17 mouse cellular contexts compared by ENCODE assay signal in genomic region chr5:122917982-122918711, GRCm38 (mm10).
DNase-seq lines count a peak whose midpoint lies in the region; ATAC-seq and TF ChIP-seq lines count a peak whose summit lies in the region.
"Had no signal": no experiment of that assay in that cellular context is flagged by ENCODE, and none has a peak within 500 bp of the region (broad histone marks: within the 10 kb centered on the region; RNA-seq: fewer than 3 reads in every experiment).

No protein-coding gene starts in this region.

- WGBS in hindbrain, embryonic 11.5 days: 55% methylated on average over 7 of the region's 7 CpGs
- 65% methylated on average over 7 of the region's 7 CpGs for WGBS in hindbrain, embryonic 14.5 days
- WGBS in neural tube, embryonic 15.5 days: 51% methylated on average over 7 of the region's 7 CpGs
- 25% methylated on average over 7 of the region's 7 CpGs for WGBS in embryonic facial prominence, embryonic 13.5 days

- H3K9ac ChIP-seq in hindbrain, embryonic 11.5 days (ENCODE audit: low read depth, low read length): no peak overlapping the region
- no peak overlapping the region for H3K9ac ChIP-seq in hindbrain, embryonic 14.5 days
- no peak overlapping the region for H3K9ac ChIP-seq in neural tube, embryonic 15.5 days (replicated peaks)
- H3K9ac ChIP-seq in embryonic facial prominence, embryonic 13.5 days: 0 out of 2 replicates have a peak overlapping the region, but pooled peaks have one; percentile 27
- H3K9ac ChIP-seq: heart, embryonic 15.5 days; hindbrain, embryonic 13.5 days; intestine, embryonic 15.5 days had no signal

- TF ChIP-seq CTCF in layer of hippocampus, adult 2 months (conservative IDR thresholded peaks at IDR 0.05): no peak

- H3K4me2 ChIP-seq in hindbrain, embryonic 11.5 days (replicated peaks; ENCODE audit: low read depth, low read length): no peak overlapping the region
- no peak overlapping the region for H3K4me2 ChIP-seq in hindbrain, embryonic 14.5 days (replicated peaks)
- no peak overlapping the region for H3K4me2 ChIP-seq in neural tube, embryonic 15.5 days
- H3K4me2 ChIP-seq in embryonic facial prominence, embryonic 13.5 days: no peak overlapping the region
- H3K4me2 ChIP-seq: heart, embryonic 15.5 days; hindbrain, embryonic 13.5 days; intestine, embryonic 15.5 days had no signal

- H3K27me3 ChIP-seq in hindbrain, embryonic 11.5 days (ENCODE audit: control insufficient read depth, insufficient read depth, low read length): no peaks in the 10 kb centered on the region
- no peaks in the 10 kb centered on the region for H3K27me3 ChIP-seq in hindbrain, embryonic 14.5 days (ENCODE audit: control insufficient read depth, insufficient read depth, low read length)
- H3K27me3 ChIP-seq in neural tube, embryonic 15.5 days (replicated peaks): no peaks in the 10 kb centered on the region
- H3K27me3 ChIP-seq in embryonic facial prominence, embryonic 13.5 days: no peaks in the 10 kb centered on the region
- H3K27me3 ChIP-seq: CH12.LX; heart, embryonic 15.5 days; hindbrain, embryonic 13.5 days; intestine, embryonic 15.5 days had no signal

- ATAC-seq in hindbrain, embryonic 11.5 days (ENCODE audit: low FRiP score): no peak
- ATAC-seq in hindbrain, embryonic 14.5 days (ENCODE audit: low FRiP score): no peak
- no peak for ATAC-seq in neural tube, embryonic 15.5 days (ENCODE audit: low FRiP score)
- no peak for ATAC-seq in embryonic facial prominence, embryonic 13.5 days (ENCODE audit: insufficient number of reproducible peaks, insufficient read depth, low FRiP score, low TSS enrichment, low read depth)
- ATAC-seq: intestine, embryonic 15.5 days had no signal

- peak; percentile 9 for DNase-seq in hindbrain, embryonic 11.5 days (ENCODE audit: low spot score)
- DNase-seq in hindbrain, embryonic 14.5 days (ENCODE audit: low spot score): no peak
- DNase-seq in neural tube, embryonic 10.5 days (ENCODE audit: extremely low spot score, low spot score): peak; percentile 34
- DNase-seq in gastrocnemius, postnatal 14 days: no peak
- DNase-seq in layer of hippocampus, adult 2 months (ENCODE audit: low spot score in 2 of 2): no peak
- DNase-seq in right cerebral cortex, postnatal 14 days: no peak
- DNase-seq: cerebellum, adult 2 months; cerebellum, postnatal 36 days; gastrocnemius, postnatal 10 days; heart, adult 18-20 months; lung, adult 2 months had no signal

- H3K4me3 ChIP-seq in hindbrain, embryonic 11.5 days (ENCODE audit: low read depth, low read length): no peak overlapping the region
- no peak overlapping the region for H3K4me3 ChIP-seq in hindbrain, embryonic 14.5 days (replicated peaks; ENCODE audit: low read length)
- H3K4me3 ChIP-seq in neural tube, embryonic 15.5 days (replicated peaks): no peak overlapping the region
- H3K4me3 ChIP-seq in embryonic facial prominence, embryonic 13.5 days: no peak overlapping the region
- no peak overlapping the region for H3K4me3 ChIP-seq in layer of hippocampus, adult 2 months
- H3K4me3 ChIP-seq: heart, embryonic 15.5 days; hindbrain, embryonic 13.5 days; intestine, embryonic 15.5 days had no signal

- H3K4me1 ChIP-seq in hindbrain, embryonic 11.5 days (replicated peaks; ENCODE audit: control insufficient read depth, insufficient read depth, low read length): no peaks in the 10 kb centered on the region
- H3K4me1 ChIP-seq in hindbrain, embryonic 14.5 days (replicated peaks; ENCODE audit: control insufficient read depth, insufficient read depth, low read length): no peaks in the 10 kb centered on the region
- H3K4me1 ChIP-seq in neural tube, embryonic 15.5 days: no peaks in the 10 kb centered on the region
- no peaks in the 10 kb centered on the region for H3K4me1 ChIP-seq in embryonic facial prominence, embryonic 13.5 days
- H3K4me1 ChIP-seq: heart, embryonic 15.5 days; hindbrain, embryonic 13.5 days had no signal

- H3K9me3 ChIP-seq in hindbrain, embryonic 11.5 days (ENCODE audit: control insufficient read depth, low read length): no peaks in the 10 kb centered on the region
- H3K9me3 ChIP-seq in hindbrain, embryonic 14.5 days (ENCODE audit: control insufficient read depth, low read length): no peaks in the 10 kb centered on the region
- no peaks in the 10 kb centered on the region for H3K9me3 ChIP-seq in neural tube, embryonic 15.5 days (replicated peaks)
- no peaks in the 10 kb centered on the region for H3K9me3 ChIP-seq in embryonic facial prominence, embryonic 13.5 days
- H3K9me3 ChIP-seq: heart, embryonic 15.5 days; hindbrain, embryonic 13.5 days; intestine, embryonic 15.5 days had no signal

- no peak overlapping the region for H3K27ac ChIP-seq in hindbrain, embryonic 11.5 days (ENCODE audit: low read depth, low read length)
- no peak overlapping the region for H3K27ac ChIP-seq in hindbrain, embryonic 14.5 days
- H3K27ac ChIP-seq in neural tube, embryonic 15.5 days (replicated peaks): no peak overlapping the region
- no peak overlapping the region for H3K27ac ChIP-seq in embryonic facial prominence, embryonic 13.5 days
- H3K27ac ChIP-seq in layer of hippocampus, adult 2 months: no peak overlapping the region
- H3K27ac ChIP-seq: heart, embryonic 15.5 days; hindbrain, embryonic 13.5 days; intestine, embryonic 15.5 days had no signal

- intact Hi-C loops in gastrocnemius, postnatal 14 days (cut with DNase I; ENCODE audit: low total_unique reads): no loop called here

- no peaks in the 10 kb centered on the region for H3K36me3 ChIP-seq in hindbrain, embryonic 11.5 days (ENCODE audit: control insufficient read depth, insufficient read depth, low read length)
- H3K36me3 ChIP-seq in hindbrain, embryonic 14.5 days (replicated peaks; ENCODE audit: control insufficient read depth, insufficient read depth): no peaks in the 10 kb centered on the region
- no peaks in the 10 kb centered on the region for H3K36me3 ChIP-seq in neural tube, embryonic 15.5 days
- no peaks in the 10 kb centered on the region for H3K36me3 ChIP-seq in embryonic facial prominence, embryonic 13.5 days
- H3K36me3 ChIP-seq: heart, embryonic 15.5 days; intestine, embryonic 15.5 days had no signal

Comparison
In these comparisons a context has a peak if more than half of its experiments do, and no peak if none do; other contexts are left out.
1. DNase-seq: peak in hindbrain, embryonic 11.5 days (single experiment) and neural tube, embryonic 10.5 days (single experiment); none in hindbrain, embryonic 14.5 days (single experiment), gastrocnemius, postnatal 14 days (single experiment), layer of hippocampus, adult 2 months (0 of 2) and right cerebral cortex, postnatal 14 days (single experiment).